Mouse (Mus musculus) lung, postnatal 14 days (tissue): ENCODE measurements around the gene Grhl1.

ENCODE experiments used
- DNase-seq: peaks from one replicate; pipeline ENCODE4 v3.0.0; 2021

Grhl1 gene

DNA sequence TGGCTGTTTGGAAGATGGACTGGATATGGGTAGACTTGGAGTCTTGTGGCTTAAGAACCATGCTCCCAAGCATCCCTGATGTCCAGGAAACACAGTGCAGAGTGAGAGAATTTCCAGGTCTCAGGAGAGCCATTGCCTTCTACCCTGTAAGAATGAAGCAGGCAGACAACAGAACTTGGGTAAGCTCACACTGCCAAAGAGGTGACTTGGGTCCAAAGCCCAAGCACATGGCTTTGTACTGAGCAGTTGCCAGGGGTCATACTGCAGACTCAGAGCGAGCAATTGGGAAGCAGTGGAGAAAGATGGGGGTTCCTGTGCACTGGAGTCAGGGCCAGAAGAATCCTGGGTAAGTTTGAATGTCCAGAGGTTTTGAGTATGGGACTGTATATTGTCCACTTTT, 76.0 kb downstream of the Grhl1 start:
- no peak for DNase-seq

- no peak for DNase-seq
These were observed 78.5 kb downstream of the Grhl1 start for GRCm38 (mm10) chr12:24650415-24651062.

- peak; percentile 98 for DNase-seq
These were observed 79.0 kb downstream of the Grhl1 start, which contains the start of gene Klf11 for GRCm38 (mm10) chr12:24651063-24651557. Klf11 (plus strand) TSS chr12:24651274.

DNA sequence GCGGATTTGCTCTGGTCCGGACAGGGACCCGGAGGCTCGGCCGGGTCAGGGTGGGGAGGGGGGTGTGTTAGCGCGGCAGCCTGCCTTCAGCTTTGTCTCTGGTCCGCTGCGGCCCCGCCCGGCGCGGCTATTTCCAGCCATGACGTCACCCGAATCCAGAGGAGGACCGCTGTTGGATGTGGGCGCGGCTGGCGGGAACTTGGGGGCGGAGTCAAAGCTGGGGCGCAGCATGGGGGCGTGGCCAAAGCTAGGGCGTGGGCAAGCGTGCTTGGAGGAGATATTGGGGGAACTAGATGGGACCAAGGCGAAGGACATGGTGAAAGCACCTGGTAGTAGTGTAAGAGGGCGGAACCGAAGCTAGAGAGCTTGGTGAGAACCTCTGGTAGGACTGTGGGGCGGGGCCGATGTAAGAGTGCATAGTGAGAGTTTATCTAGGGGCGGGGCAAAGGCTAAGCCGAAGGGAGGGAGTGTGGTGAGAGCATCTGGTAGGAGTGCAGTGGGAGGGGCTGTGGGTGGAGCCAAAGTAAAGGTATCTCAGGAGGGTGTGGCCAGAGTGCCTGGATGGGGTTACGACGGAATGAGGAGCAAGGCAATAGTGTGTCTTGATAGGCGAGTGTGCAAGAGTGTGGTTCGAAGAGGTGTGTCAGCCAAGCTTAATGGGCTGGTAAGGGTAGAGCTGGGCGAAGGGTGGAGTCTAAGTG, 79.7 kb downstream of the Grhl1 start:
- peak; percentile 99 for DNase-seq

DNA sequence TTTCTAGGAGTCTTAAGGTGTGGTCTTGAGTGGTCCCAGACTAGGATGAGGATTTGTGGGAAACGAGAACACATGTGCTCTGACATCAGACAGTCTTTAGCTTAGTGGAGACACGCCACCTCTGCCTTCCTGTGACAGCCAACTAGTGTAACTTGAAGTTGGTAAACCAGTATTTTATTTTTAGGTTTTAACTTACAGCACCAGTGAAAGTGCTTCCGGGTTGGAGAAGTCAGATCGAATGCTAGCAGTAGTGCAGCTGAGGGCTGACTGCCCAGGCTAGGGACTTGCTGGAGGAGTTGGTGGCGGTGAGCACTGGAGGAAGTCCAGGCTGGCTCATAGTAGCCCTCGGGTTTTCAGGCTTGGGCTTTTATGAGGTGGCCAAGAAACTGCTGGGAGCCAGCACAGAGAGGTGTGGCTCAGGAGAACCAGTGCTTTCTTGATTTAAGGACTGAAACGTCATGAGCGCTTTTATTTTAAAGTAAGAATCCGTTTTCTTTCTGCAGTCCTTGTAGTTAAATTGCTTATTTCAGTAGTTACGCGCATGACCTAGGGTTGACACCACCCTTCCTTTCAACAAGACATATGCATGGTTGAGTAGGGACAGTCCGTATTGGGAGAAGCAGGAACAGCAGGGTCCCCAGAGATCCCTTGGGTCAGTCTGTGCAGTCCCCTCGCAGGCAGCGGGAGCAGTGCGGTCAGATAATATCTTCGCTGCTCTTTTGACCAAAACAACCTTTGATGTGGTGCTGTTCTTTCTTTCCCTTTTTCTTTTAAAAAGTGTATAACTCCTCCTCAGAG, 82.2 kb downstream of the Grhl1 start:
- no peak for DNase-seq

DNA sequence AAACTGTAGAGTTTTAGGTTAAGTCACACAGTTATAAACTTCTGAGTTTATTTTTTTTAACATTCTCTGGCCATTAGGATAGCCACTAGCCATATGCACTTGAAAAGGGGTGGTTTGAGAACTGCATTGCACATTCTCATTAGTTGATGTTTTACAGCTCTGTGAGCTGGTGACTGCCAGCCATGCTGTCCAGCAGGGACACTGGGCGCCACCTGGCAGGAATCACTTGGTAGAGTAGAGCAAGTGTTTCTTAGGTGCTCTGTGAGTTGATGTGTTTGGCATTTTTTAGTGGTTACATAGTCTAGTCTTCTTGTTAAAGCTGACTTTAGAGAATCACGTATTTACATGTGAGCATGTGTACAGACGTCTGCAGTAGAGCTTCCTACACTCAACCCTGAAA, 84.4 kb downstream of the Grhl1 start:
- no peak for DNase-seq

- no peak for DNase-seq
These were observed 86.9 kb downstream of the Grhl1 start for GRCm38 (mm10) chr12:24658998-24659397.

GRCm38 (mm10) chr12:24659923-24660322, 87.8 kb downstream of the Grhl1 start:
- no peak for DNase-seq

GRCm38 (mm10) chr12:24661100-24661499, 89.0 kb downstream of the Grhl1 start:
- DNase-seq, result no peak

- no peak for DNase-seq
These were observed 90.0 kb downstream of the Grhl1 start for GRCm38 (mm10) chr12:24662131-24662530.
